Mouse (Mus musculus) CD4-positive, CD25-positive, alpha-beta regulatory T cell, adult 4 months (primary cell): ENCODE data around the gene Baiap2l2. TPM values are rescaled to one million over a fixed set of nuclear protein-coding genes. Genes with fewer than 3 reads are reported as not detected.
"Not testable (repeated sequence)": the region's sequence is repeated elsewhere in the genome, so short reads cannot be mapped to it uniquely, and the experiment has no call there.

Experiments used
- ATAC-seq: one replicate; pipeline ENCODE4 v1.8.0; 2017
- polyA plus RNA-seq, 2 experiments: library from polyadenylated mRNA; unstranded; fragments of 100-300 nt; shearing (Covaris generic); gene quantifications; one replicate each; pipeline ENCODE4 v1.2.1; 2017

Baiap2l2 gene
- polyA plus RNA-seq, 2 experiments from 2014 or later = not detected

DNA sequence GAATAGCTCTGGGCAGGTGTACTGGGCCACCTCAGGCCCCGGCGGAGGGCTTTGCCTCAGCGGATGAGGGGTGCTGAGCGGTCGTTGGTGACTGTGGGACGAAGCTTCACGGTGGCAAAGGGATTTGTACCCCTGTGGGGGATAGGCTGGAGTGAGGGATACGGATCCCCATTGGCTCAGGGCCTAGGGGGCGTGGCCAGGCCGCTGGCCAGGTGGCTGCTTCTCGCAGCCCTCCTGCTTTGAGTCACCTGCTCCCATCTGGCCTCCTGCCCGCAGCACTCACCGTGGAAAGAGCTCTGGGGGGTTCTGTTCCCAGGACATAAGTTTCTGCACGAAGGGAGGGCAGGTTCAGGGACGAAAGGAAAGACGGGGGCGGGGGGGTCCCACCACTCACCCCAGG, 26.8 kb downstream of the Baiap2l2 start:
- ATAC-seq = no peak

DNA sequence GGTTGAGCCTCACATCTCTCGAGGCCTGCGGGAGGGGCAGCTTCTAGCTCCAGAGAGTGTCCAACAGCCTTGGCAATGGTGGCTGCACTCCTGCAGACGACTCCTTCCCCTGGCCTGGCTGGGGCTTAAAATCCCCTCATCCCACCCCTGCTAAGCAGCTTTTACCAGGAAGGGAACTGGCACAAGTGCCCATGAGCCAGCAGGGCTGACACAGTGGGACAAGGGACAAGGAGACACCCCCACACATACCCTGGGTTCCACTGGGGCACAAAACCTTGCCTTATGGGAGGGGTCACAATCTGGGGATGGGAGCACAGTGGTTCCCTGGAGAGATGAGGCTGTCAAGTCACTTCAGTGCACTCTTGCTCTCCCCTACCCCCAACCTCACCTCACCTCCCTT, 30.7 kb downstream of the Baiap2l2 start, which contains the start of gene Slc16a8:
Slc16a8 (minus strand) TSS at position 101 of the 400 bp plus-strand sequence.
- ATAC-seq = no peak

- no peak for ATAC-seq
Measured at GRCm38 (mm10) chr15:79252580-79252979, 32.8 kb downstream of the Baiap2l2 start.

GRCm38 (mm10) chr15:79251781-79252491, 33.4 kb downstream of the Baiap2l2 start:
- no peak for ATAC-seq

GRCm38 (mm10) chr15:79251168-79251567, 34.2 kb downstream of the Baiap2l2 start:
- no peak for ATAC-seq

DNA sequence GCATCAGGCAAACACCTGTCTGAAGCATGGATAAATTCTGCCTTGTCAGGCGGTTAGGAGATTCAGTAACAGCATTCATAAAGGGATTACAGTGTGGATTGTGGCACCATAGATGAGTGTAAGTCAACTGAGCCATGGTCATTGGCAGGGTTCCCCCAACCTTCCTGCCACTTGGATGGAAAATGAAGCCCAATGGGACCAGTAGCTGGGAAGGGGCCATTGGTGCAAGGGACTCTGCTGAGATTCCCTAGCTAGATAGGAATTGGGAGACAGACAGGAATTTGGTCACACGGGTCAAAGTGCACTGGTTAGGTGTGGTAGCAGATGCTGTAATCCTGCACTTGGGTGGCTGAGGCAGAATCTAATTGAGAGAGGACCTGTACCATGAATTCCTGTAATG, 35.1 kb downstream of the Baiap2l2 start:
- ATAC-seq = no peak

GRCm38 (mm10) chr15:79245321-79245720, 40.0 kb downstream of the Baiap2l2 start:
- no peak for ATAC-seq

DNA sequence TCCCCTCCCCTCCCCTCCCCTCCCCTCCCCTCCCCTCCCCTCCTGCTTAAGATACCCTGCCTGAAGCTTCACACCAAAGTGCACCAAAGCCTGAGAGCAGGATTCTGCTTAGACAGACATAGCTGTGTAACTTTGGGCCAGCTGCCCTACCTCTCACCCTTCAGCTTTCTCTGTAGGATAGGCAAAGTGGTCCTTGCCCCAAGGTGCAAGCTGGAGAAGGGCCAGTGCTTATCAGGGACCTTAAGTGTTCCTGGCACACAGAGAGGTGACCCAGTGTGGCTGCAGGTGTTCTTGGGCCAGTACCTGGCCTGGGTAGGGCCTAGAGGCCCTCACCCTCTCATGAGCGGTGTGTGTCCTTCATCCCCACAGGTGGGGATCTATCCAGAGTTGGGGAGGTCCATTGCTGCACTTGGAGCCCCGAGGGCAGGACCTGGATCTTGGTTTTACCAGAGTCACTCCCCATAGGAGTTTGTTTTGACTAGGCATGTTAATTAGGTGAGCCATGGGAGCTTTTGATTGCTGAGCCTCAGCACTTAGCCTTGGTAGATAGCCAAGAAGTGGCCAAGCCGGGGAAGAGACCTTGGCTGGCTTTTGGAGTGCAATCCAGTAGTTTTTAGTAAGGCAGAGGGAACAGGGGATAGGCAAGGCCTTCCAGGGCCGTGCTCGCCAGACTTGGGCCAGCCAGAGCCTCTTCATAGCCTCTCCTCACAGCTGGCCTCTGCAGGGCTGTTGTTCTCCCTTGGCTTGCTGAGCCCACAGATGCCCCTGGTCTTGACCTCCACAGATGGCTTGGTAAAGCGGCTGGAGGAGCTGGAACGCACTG, 41.1 kb downstream of the Baiap2l2 start:
- no peak for ATAC-seq

DNA sequence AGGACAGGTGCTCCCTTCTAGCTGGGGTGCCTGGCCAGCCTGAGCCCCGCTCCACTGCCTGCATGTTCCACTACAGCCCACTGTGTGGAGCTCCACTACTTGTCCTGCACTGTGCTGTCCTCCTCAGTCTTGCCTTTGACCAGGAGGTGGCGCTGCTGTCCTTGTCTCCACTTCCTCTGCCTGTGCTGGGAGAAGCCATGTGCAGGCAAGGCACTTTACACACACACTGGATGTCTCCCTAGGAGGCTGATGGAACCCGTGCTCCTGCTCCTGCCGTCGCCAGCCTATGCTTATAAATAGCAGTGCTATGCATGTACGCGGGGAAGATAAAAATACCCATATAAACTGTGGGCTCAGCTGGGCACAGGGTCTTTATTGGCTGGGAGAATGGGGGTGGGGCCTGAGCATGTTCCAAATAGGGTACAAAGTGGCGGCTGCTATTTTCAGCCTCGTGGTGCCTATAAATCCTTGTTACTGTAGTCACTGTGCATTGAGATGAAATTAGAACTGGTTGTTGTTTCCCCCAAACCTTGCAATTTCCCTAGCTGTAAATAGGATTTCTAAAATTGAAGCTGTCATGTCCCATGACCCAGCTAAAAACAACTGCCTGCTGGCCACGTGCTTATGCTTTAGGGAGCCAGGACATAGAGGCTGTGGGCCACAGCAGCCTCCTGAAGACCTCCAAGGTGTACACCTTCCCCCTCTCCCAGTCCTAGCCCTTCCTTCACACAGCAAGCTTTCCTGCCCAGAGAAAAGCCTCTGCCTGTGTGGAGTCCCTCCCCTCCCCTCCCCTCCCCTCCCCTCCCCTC, 41.9 kb downstream of the Baiap2l2 start:
- peak; percentile 100 for ATAC-seq

GRCm38 (mm10) chr15:79242574-79243233, 42.6 kb downstream of the Baiap2l2 start:
- no peak for ATAC-seq

DNA sequence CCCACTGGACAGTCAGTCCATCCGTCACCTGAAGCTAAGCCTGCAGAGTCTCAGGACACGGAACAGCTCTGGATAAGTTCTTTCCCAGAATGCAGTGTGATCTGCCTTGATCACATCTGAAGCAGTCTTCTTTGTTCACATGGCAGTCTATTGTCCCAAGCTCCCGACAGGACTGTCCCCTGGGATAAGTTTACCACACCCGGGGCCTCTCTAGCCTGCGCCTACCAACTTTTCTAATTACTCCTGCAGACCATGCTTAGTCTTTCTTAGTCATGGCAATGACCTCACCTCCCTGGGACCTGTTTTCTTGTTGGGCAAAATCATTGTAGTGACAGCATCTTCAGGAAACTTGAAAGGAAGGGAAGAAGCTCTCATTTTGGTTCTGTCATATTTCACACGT, 47.3 kb downstream of the Baiap2l2 start:
- no peak for ATAC-seq

- no peak for ATAC-seq
Measured at GRCm38 (mm10) chr15:79235268-79235667, 50.1 kb downstream of the Baiap2l2 start.

DNA sequence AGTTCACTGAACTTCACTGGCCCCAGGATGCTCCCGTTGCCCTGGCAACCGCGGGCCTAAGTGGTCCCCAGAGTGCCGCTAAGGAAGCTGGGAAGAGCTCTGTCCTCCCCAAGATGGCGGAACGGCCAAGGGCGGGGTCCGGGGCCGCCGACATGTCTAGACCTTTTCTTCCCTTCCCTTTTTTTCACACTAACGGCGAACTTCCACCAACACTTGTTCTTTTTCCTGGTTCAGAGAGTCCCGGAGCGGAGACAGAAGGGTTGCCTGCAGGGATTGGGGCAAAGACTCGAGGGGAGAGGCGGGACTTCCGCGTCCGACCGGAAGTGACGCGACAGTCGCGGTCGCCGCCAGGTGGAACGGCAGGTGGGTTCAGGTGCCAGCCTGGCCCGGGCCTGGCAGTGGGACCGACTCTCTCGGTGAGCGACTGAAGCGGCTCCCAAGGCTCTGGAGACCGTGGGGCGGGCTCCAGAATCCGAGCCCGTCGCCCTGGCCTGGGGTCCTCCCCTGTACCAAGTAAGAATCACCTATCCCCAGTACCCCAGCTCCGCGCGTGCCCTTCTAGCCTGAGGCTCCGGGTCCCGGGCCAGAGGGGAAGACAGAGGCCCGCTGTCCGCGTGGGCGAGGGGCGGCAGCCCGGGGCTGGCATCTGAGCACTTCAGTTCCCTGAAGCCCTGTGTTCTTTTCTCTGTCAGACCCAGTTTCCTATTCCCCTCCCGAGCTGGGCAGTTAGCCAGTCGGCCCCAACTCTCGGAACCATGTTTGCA, 56.1 kb downstream of the Baiap2l2 start, which contains the start of the genes Pick1 and Gm49486:
Pick1 (plus strand) TSS at position 116 of the 764 bp plus-strand sequence.
Gm49486 (plus strand) TSS at position 334 of the 764 bp plus-strand sequence.
- ATAC-seq = peak; percentile 87

DNA sequence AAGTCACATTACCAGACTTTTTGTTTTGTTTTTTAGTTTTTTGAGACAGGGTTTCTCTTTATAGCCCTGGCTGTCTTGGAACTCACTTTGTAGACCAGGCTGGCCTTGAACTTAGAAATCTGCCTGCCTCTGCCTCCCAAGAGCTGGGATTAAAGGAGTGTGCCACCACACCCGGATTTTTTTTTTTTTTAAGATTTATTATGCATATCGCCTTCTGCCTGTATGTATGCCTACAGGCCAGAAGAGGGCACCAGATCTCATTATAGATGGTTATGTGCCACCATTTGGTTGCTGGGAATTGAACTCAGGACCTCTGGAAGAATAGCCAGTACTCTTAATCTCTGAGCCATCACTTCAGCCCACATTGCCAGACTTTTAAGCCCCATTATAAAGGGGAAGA, 59.6 kb downstream of the Baiap2l2 start:
- ATAC-seq = not testable (repeated sequence)

DNA sequence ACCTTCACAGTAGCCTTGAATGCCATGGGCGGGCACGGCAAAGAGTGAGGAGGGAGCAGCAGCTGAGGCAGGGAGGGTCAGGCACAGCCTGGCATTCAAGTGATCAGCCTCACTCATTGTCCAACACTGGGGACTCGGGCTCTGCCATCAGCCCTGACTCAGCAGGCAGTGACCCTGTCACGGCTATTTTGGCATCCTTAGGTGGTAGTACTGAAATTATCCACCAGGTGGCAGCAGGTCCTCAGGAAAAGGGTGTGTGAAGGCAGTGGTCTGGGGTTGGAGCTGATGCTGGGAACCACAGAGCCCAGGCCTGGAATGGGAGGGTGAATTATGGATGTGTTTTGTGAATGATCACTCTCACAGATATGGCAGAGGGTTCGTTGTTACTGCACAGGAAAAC, 60.7 kb downstream of the Baiap2l2 start:
- ATAC-seq = peak; percentile 46

DNA sequence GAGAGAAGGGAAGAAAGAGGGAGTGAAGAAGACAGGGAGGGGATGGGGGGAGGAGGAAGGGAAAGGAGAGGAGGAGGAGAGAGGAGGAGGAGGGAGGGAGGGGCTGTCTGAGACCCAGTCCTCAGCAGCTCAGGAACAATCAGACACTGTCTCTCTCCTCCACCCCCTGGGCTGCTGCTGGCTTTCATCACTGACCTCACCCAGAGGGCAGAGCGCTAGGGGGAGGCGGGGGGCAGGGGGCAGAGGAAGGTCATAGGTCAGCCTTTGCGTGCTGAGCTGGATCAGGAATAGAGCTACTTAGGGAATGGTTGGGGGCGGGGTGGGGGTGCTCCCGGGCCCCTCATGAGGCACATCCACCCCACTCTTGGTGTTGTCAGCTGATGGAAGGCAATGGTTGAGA, 61.7 kb downstream of the Baiap2l2 start:
- ATAC-seq = no peak

GRCm38 (mm10) chr15:79219572-79219971, 65.8 kb downstream of the Baiap2l2 start:
- no peak for ATAC-seq

DNA sequence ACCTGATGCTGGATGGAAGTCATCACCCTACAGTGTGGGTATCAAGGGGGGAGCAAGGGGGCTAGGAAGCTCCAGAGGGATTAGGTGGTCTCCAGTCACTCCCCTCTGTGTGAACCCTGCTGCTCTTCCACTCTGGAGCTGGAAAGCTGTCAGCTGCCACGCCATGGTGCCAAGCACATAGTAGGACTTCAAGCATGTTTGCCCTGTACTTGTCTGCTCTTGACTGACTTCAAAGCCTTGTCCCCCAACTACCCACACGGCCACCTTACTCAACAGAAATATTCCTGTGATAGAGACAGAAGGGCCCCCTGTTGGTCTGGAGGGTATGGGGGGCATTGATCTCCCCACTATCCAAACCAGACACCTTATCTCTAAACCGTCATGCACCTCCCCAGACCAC, 69.1 kb downstream of the Baiap2l2 start:
- ATAC-seq = no peak

GRCm38 (mm10) chr15:79213591-79213990, 71.7 kb downstream of the Baiap2l2 start:
- ATAC-seq = no peak

- ATAC-seq = no peak
Measured at GRCm38 (mm10) chr15:79212750-79213446, 72.4 kb downstream of the Baiap2l2 start.

DNA sequence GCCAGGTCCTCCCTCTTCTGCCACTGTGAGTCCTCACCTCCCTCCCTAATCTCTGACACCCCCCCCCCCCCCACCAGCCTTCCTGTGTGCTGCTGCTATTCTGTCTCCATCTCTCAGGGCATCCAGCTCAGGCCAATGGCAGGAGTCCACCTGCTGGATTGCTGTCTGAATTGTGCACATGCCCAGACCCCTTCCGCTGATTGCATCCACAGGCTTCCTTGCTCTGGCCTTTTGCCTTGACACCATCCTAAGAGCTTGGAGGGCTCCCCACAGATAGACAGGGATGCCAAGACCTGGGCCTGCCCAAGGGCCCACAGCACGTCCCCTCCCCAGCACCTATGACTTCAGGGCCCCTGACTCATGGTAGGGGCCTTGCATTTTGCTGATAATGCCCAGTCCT, 75.0 kb downstream of the Baiap2l2 start:
- ATAC-seq = no peak
